Mouse (Mus musculus): Measurements from ENCODE around the gene Chn2.

Gene Chn2

GRCm38 (mm10) chr6:54283299-54283698 lies 243.9 kb downstream of the Chn2 start:
- DNase-seq (ENCODE audit: low spot score in 2 of 2), result no peak

DNA sequence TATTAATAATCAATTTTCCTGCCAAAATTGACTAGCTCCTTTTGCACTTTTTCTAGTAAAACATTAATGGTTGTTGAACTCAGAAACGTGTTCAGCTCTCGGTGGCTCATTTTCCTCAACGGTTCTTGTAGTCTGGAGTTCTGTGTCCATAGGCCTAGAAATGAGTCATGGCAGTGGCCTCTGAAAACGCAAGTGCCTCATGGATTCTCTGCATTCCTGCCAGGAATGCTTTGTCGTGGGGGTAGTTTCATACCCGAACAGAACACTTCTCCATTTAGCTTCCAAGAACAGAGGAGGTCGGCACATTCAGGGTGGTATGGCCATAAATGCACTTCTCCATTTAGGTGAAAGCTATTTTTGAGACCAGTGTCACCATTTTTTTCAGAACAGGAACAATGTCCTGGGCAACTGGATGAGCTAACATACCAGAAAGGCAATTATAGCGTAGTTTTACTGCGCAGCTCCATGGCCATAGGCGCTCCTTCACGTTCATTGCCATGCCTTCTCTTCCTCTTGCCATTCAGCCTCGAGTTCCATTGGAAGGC lies 244.9 kb downstream of the Chn2 start:
- DNase-seq (ENCODE audit: low spot score in 2 of 2), result no peak

GRCm38 (mm10) chr6:54286813-54287212 lies 247.5 kb downstream of the Chn2 start:
- DNase-seq (ENCODE audit: low spot score in 2 of 2), result no peak

- no peak for DNase-seq (ENCODE audit: low spot score in 2 of 2)
Measured at GRCm38 (mm10) chr6:54289774-54290500, 250.6 kb downstream of the Chn2 start.

DNA sequence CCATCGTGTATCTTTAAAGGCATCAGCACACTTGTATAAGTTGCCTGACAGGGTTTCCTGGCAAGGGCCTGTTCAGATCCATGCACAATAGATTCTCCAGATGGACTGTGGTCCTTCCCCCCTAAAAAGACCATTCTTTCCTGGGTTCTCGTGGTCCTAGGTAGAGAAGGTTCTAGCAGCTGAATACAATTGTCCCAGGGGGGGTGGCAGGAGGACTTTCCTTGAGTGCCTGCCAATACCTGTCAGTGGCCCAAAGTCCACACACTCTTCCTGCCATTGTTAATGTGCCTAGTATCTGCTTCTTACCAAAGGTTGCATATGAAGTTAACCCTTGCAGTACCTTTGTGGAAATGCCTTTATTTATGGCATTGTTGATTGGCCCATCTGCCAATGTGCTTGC lies 257.9 kb downstream of the Chn2 start:
- no peak for DNase-seq (ENCODE audit: low spot score in 2 of 2)

DNA sequence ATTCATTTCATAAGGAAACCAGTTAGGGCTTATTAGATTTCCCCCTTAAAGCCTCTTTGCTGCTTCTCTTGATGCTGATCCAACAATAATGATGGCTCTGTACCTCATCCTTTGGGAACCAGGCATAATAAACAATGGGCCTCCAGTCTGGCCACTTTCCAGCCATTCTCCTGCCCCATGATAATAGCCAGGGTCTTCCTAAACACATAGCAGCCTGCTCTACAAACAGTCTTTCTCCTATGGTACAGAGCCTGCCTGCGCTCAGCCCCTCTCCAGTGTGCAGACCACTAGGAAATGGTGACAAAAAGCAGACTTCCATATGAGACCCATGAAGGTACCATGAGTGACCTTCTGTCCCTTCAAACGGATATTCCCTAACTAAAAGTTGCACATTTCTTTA lies 260.1 kb downstream of the Chn2 start:
- no peak for DNase-seq (ENCODE audit: low spot score in 2 of 2)

DNA sequence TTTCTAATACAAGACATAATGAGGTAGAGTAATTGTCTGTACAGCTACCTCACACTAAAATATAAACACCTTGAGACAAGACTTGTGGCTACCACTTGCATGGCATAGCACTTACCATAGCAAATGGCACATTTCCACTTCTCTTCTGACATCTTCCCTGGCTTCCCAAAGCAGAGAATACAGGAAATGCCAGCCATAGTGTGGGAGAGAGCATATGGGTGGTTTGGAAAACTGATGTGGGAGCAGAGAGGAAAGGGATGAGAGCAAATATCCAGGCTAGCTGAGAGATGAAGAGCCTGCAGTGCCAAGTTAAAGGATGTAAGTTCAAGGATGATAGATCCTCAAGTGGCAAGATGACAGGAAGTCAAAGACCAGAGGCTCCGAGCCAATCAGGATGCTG lies 266.4 kb downstream of the Chn2 start:
- no peak for DNase-seq (ENCODE audit: low spot score in 2 of 2)

GRCm38 (mm10) chr6:54313071-54313470 lies 273.7 kb downstream of the Chn2 start:
- DNase-seq (ENCODE audit: low spot score in 2 of 2), result no peak

DNA sequence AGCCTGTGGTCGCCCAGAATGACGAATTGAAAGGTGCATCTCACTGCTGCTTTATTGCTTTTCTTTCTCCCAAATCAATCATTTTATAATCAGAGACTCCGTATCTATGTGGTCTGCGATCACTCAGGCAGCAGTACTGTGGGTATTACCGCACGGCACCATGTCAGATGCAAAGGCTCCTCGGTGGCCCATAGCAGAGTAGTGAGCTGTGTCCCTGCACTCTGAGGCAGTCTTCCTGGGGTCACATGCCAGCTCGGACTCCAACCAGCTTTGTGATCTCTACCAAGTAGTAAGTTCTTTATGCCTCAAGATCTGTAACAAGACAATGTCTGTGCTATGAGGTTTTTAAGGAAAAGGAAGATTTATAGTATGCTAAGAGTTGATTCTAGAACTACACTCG lies 279.3 kb downstream of the Chn2 start:
- DNase-seq (ENCODE audit: low spot score in 2 of 2), result no peak

- no peak for DNase-seq (ENCODE audit: low spot score in 2 of 2)
Measured at GRCm38 (mm10) chr6:54319198-54319597, 279.8 kb downstream of the Chn2 start.

GRCm38 (mm10) chr6:54320236-54320635 lies 280.9 kb downstream of the Chn2 start:
- DNase-seq (ENCODE audit: low spot score in 2 of 2), result no peak

DNA sequence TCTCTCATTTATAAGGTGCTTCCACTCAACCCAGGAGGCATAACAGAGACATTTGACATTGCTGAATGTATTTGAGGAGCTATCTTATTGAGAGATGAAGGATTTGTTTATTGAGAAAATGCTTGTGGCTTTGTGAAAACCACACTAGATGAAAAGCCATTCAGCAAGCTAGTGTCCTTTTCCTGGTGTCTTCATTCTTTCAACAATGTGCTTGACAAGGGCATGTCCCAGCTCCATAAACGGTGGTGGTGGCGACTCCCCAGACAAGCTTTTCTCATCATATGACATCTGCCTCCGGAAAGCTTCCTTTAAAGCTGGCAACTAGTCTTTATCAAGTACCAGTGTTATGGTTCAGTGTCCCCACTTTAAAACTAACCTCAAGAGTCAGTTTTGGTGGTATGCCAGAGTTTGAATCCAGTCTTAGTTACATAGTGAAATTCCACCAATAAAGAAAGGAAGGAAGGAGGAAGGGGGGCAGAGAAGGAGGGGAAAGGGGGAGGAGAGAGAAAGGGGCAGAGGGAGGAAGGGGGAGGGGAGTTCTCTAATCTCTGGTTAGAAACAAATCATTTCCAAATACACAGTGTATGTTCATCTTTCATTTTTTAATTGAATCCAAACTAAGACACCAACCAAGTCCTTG lies 286.0 kb downstream of the Chn2 start, which contains the start of gene Prr15:
Gene Prr15 (plus strand): TSS at position 590 of the 640 bp plus-strand sequence.
- DNase-seq (ENCODE audit: low spot score in 2 of 2), result no peak

GRCm38 (mm10) chr6:54326671-54327625 lies 287.6 kb downstream of the Chn2 start:
- peak; percentile 54 to 75 for DNase-seq (ENCODE audit: low spot score in 2 of 2)

DNA sequence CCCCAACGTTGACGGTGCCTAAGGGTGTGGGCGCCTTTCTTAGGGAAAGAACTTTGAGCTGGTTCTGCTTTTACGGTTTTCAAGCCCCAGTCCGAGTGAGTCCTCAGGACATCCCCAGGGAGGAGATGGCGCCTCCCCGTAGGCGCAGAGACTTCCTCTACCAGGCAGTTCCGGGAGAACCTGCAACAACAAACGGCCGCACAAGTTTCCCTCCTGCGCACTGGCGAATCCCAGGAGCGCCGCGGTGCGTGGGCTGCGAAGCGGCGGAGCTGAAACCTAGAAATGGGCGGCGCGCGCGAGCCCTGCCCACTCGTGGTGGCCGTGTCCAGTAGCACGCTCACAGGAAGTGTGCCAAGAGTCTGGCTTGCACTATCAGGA lies 288.3 kb downstream of the Chn2 start:
- peak; percentile 64 to 72 for DNase-seq (ENCODE audit: low spot score in 2 of 2)

- DNase-seq (ENCODE audit: low spot score in 2 of 2), result no peak
Measured at GRCm38 (mm10) chr6:54328783-54329182, 289.4 kb downstream of the Chn2 start.

DNA sequence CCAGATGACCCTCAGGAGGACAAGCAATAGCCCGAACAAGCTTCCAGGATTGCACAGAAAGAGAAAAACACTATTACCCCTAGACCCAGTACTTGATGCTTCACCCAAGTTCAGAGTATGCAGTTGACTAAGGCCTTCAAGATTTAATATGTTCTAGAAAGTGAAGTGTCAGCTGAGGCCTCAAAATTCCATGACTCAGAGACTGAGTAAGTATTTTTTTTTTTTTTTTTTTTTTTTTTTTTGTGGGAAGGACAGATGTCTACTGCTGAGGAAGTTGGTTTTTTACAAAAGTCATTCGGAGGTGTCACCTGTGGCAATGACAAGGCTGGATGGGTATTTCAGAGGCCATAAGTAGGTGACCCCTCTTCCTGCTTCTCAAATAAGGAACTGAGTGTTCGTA lies 290.2 kb downstream of the Chn2 start:
- no peak for DNase-seq (ENCODE audit: low spot score in 2 of 2)

DNA sequence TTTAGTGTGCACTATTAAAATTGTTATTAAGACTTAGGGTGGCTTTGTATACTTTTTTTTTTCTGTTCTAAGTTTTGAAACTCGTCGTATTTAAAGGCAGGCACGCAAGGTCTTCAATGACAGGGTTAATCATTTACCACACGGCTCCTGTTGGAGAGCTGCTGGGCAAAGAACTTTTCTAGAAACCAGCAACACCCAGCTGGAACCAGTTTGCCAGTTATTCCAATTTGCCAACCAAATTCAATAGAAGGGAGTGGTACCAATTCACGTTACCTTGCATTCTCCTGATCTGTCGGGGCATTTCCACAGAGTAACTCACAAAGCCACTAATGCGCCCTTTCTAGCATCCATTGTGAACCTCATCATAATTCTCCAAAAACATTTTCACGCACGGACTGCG lies 290.8 kb downstream of the Chn2 start:
- no peak for DNase-seq (ENCODE audit: low spot score in 2 of 2)

DNA sequence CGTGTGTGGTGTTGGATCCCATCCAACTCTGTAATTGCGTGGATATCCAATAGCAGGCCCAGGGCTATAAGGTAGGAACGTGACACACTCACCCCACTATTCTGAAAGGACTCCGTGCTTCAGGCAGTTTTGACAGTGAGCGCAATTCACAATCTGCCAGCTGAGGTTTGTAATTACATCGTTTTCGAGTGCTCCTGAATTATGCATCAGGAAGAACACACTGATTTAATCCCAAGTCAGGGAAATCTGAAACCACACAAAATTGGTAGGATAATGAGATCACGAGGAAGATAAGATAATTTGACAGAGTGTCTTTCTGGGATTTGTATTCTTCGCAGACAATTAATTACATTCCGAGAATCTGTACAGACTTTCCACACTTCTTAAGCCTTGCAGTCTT lies 292.4 kb downstream of the Chn2 start:
- DNase-seq (ENCODE audit: low spot score in 2 of 2), result no peak

DNA sequence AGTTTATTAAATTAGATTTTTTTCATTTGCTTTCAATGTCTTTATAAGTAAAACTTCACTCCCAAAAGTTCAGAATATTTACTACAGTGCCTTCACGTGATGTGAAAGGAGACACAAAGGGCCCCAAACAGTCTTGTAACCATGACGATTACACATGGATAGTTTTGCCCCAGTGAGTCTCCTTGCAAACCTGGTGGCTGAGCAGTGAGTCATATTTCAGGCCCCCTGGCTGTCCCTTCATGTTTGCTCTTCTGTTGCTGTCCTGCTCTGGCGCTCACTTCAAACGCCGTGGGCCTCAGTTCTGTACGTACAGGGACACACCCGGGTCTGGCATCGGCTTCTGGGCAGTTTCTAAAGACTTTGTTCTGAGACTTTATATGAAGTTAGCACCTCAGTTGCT lies 292.8 kb downstream of the Chn2 start:
- no peak for DNase-seq (ENCODE audit: low spot score in 2 of 2)

- DNase-seq (ENCODE audit: low spot score in 2 of 2), result no peak
Measured at GRCm38 (mm10) chr6:54333116-54333651, 293.8 kb downstream of the Chn2 start.

GRCm38 (mm10) chr6:54333652-54334396 lies 294.5 kb downstream of the Chn2 start:
- no peak for DNase-seq (ENCODE audit: low spot score in 2 of 2)

All from right cerebral cortex, adult 2 months (tissue).